Mouse (Mus musculus) megakaryocyte, embryonic 14.5 days (primary cell): ENCODE measurements around the gene Hes2. TPM values are rescaled to one million over a fixed set of nuclear protein-coding genes. Genes with fewer than 3 reads are reported as not detected.

ENCODE experiments used
- H3K27me3 ChIP-seq: replicated peaks from 2 replicates; pipeline ENCODE3; 2012; ENCODE audit warnings: inconsistent platforms
- H3K36me3 ChIP-seq: replicated peaks from 2 replicates; pipeline ENCODE3; 2012; ENCODE audit warnings: low read length, inconsistent platforms, mixed read lengths
- H3K4me1 ChIP-seq: 2 replicates; pipeline ENCODE4 v1.6.1; 2012; ENCODE audit warnings: inconsistent platforms
- H3K4me3 ChIP-seq: replicated peaks from 2 replicates; pipeline ENCODE3; 2012; ENCODE audit warnings: moderate library complexity, mild to moderate bottlenecking, inconsistent platforms
- H3K9me3 ChIP-seq: 2 replicates; pipeline ENCODE4 v1.6.1; 2012; ENCODE audit warnings: inconsistent platforms
- FLI1 ChIP-seq: IDR thresholded peaks from 2 replicates; pipeline ENCODE4 v1.6.1; 2012; ENCODE audit warnings: low read length, inconsistent platforms, mixed read lengths
- GATA1 ChIP-seq: IDR thresholded peaks from 3 replicates; pipeline ENCODE4 v1.6.1; 2012; ENCODE audit warnings: mixed read lengths, low read length, inconsistent platforms, borderline replicate concordance
- polyA plus RNA-seq: library from polyadenylated mRNA; stranded (reverse); fragments of >175 nt; gene quantifications from 2 replicates; pipeline ENCODE4 v1.2.3, GENCODE M21; 2012; ENCODE audit warnings: low replicate concordance; ENCODE audit not compliant: insufficient read depth

The Hes2 gene
- polyA plus RNA-seq, 1 experiment: not detected

- peaks cover 67% of the 10 kb centered on the region for H3K27me3 ChIP-seq
- peak overlapping the region; percentile 88 for H3K4me3 ChIP-seq
- TF ChIP-seq GATA1 (no peak), FLI1 (no peak)
- H3K36me3 ChIP-seq: no peaks in the 10 kb centered on the region
- no peaks in the 10 kb centered on the region for H3K9me3 ChIP-seq
- peaks cover 66% of the 10 kb centered on the region for H3K4me1 ChIP-seq
Observed at GRCm38 (mm10) chr4:152153771-152154177, 4.9 kb upstream of the Hes2 start.

GRCm38 (mm10) chr4:152155019-152155418, 3.6 kb upstream of the Hes2 start:
- Histone ChIP-seq H3K27me3 (peaks cover 67% of the 10 kb centered on the region), H3K4me1 (peaks cover 75% of the 10 kb centered on the region)
- TF ChIP-seq GATA1 (no peak), FLI1 (no peak)

GRCm38 (mm10) chr4:152157779-152158584, 685 bp upstream of the Hes2 start:
- Histone ChIP-seq H3K9me3 (no peaks in the 10 kb centered on the region), H3K4me3 (peak overlapping the region; percentile 89), H3K27me3 (peaks cover 70% of the 10 kb centered on the region), H3K4me1 (peaks cover 55% of the 10 kb centered on the region), H3K36me3 (no peaks in the 10 kb centered on the region)
- TF ChIP-seq GATA1: no peak
- no peak for TF ChIP-seq FLI1

More at GRCm38 (mm10) chr4:152155019-152155418, 3.6 kb upstream of the Hes2 start:
- Histone ChIP-seq H3K36me3 (no peaks in the 10 kb centered on the region), H3K4me3 (no peak overlapping the region), H3K9me3 (no peaks in the 10 kb centered on the region)

- Histone ChIP-seq H3K4me1 (peaks cover 48% of the 10 kb centered on the region), H3K27me3 (peaks cover 74% of the 10 kb centered on the region), H3K36me3 (no peaks in the 10 kb centered on the region), H3K9me3 (peaks cover 8% of the 10 kb centered on the region), H3K4me3 (peak overlapping the region; percentile 89)
- TF ChIP-seq FLI1 (no peak), GATA1 (no peak)
Observed at GRCm38 (mm10) chr4:152159285-152159678, 615 bp downstream of the Hes2 start.

GRCm38 (mm10) chr4:152160748-152161147, 2.1 kb downstream of the Hes2 start:
- Histone ChIP-seq H3K9me3 (peaks cover 9% of the 10 kb centered on the region), H3K27me3 (peaks cover 71% of the 10 kb centered on the region), H3K4me1 (peaks cover 53% of the 10 kb centered on the region), H3K36me3 (no peaks in the 10 kb centered on the region), H3K4me3 (no peak overlapping the region)
- TF ChIP-seq FLI1 (no peak), GATA1 (no peak)

- Histone ChIP-seq H3K4me3 (no peak overlapping the region), H3K36me3 (no peaks in the 10 kb centered on the region), H3K9me3 (peaks cover 9% of the 10 kb centered on the region), H3K27me3 (peaks cover 69% of the 10 kb centered on the region), H3K4me1 (peaks cover 57% of the 10 kb centered on the region)
- no peak for TF ChIP-seq GATA1
- no peak for TF ChIP-seq FLI1
Observed at GRCm38 (mm10) chr4:152161601-152162000, 2.9 kb downstream of the Hes2 start.

GRCm38 (mm10) chr4:152162748-152163147, 4.1 kb downstream of the Hes2 start:
- no peaks in the 10 kb centered on the region for H3K36me3 ChIP-seq
- H3K4me3 ChIP-seq: no peak overlapping the region
- TF ChIP-seq FLI1 (no peak), GATA1 (no peak)
- H3K9me3 ChIP-seq: peaks cover 9% of the 10 kb centered on the region
- H3K4me1 ChIP-seq: peaks cover 52% of the 10 kb centered on the region
- peaks cover 63% of the 10 kb centered on the region for H3K27me3 ChIP-seq

- H3K4me3 ChIP-seq: peak overlapping the region; percentile 66
Observed at GRCm38 (mm10) chr4:152165036-152165931, 6.6 kb downstream of the Hes2 start.

GRCm38 (mm10) chr4:152168052-152168451, 9.4 kb downstream of the Hes2 start:
- Histone ChIP-seq H3K4me1 (peaks cover 33% of the 10 kb centered on the region), H3K4me3 (no peak overlapping the region), H3K27me3 (peaks cover 32% of the 10 kb centered on the region), H3K9me3 (peaks cover 40% of the 10 kb centered on the region), H3K36me3 (no peaks in the 10 kb centered on the region)
- TF ChIP-seq FLI1 (no peak), GATA1 (no peak)

More at GRCm38 (mm10) chr4:152165036-152165931, 6.6 kb downstream of the Hes2 start:
- no peaks in the 10 kb centered on the region for H3K36me3 ChIP-seq
- H3K27me3 ChIP-seq: peaks cover 55% of the 10 kb centered on the region
- no peak for TF ChIP-seq FLI1
- TF ChIP-seq GATA1: no peak
- H3K4me1 ChIP-seq: peaks cover 35% of the 10 kb centered on the region
- peaks cover 23% of the 10 kb centered on the region for H3K9me3 ChIP-seq

- TF ChIP-seq FLI1: no peak
- no peak for TF ChIP-seq GATA1
- H3K4me1 ChIP-seq: peaks cover 28% of the 10 kb centered on the region
Observed at GRCm38 (mm10) chr4:152169103-152169502, 10.4 kb downstream of the Hes2 start.

More at GRCm38 (mm10) chr4:152169103-152169502, 10.4 kb downstream of the Hes2 start:
- Histone ChIP-seq H3K27me3 (peaks cover 29% of the 10 kb centered on the region), H3K9me3 (peaks cover 42% of the 10 kb centered on the region), H3K36me3 (no peaks in the 10 kb centered on the region), H3K4me3 (no peak overlapping the region)
